Mouse (Mus musculus) CD4-positive, CD25-positive, alpha-beta regulatory T cell, adult 4 months (primary cell): ENCODE data around the gene Npr3. TPM values are rescaled to one million over a fixed set of nuclear protein-coding genes. Genes with fewer than 3 reads are reported as not detected.

ENCODE experiments used
- polyA plus RNA-seq, 2 experiments: library from polyadenylated mRNA; unstranded; fragments of 100-300 nt; shearing (Covaris generic); gene quantifications; one replicate each; pipeline ENCODE4 v1.2.1; 2017

Gene Npr3
- polyA plus RNA-seq, 2 experiments from 2014 or later: not detected

Other genes with a start within 250 kb of the Npr3 start
- gene Sub1, start 89.7 kb upstream of the Npr3 start, polyA plus RNA-seq: 100 to 1,000 TPM; 633 to 791 TPM
- 100 to 1,000 TPM; 189 to 227 TPM for gene Zfr, start 210.5 kb upstream of the Npr3 start, polyA plus RNA-seq